Mouse (Mus musculus): ENCODE results near the gene Nck1.
A peak's percentile ranks its signal among the peaks of the same experiment; 100 is the strongest.

The Nck1 gene

DNA sequence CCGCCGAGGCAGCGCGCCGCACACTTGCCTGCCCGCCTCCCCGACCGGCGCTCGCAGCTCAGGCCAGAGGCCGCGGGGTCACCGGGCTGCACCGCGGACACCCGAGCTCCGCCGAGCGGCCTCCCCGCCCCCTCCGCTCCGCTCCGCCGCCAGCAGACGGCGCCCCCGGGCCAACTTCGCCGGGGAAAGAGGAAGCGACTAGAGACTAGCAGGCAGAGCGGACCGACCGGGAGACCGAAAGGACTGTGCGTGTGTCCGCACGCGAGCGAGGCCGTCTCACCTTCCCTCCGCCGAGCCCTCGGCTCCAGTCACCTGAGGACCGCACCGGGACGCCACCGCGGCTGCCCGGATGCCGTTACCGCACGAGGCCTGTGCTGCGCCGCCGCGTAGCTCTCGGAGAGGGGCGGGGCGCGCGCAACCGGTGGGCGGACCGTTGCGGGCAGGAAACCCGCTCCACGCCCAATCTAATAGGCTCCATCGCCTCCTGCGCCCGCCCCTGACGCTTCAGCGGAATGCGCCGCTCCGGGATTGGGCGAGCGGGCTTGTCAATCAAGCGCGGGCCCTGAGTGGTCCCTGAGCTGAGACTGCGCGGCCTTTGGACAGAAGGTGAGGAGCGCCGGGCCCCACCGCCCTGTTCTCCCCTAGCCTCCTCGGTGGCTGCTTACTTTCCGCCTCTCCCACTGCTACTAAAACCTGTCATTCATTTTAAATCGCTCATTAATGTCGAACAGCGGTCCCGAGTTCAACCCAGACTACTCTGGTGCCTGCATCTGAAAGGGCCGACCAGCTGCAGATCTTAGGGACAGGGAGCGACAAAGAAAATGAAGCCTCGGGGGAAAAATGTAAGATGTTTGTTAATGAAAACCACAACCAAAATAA is at the start of gene Nck1:
Gene Nck1 (minus strand): TSS at position 420 of the 879 bp plus-strand sequence.
- DNase-seq (ENCODE audit: low spot score), result peak; percentile 99

DNA sequence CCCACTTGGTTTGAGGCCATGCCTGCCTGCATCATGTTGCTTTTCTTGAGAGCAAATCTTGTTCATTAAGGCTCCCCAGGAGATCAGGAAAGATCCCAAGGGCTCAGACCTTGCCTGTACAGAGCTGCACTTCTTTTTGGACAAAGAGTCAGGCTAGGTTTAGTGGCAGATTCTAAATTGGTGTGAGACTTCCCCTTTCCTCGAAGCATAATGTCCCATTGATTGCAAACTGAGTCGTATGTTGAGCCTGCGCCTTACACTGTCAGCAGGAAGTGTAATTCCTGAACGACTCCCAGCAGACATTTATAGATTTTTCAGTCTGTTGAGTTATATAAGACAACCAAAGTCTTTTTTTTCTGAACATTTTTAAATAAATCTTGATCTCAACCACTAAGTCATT is 44.5 kb upstream of the Nck1 start:
- no peak for DNase-seq (ENCODE audit: low spot score)

GRCm38 (mm10) chr9:100584031-100584430 is 38.1 kb upstream of the Nck1 start:
- DNase-seq (ENCODE audit: low spot score), result no peak

- DNase-seq (ENCODE audit: low spot score), result no peak
These were observed 37.1 kb upstream of the Nck1 start for GRCm38 (mm10) chr9:100582883-100583575.

DNA sequence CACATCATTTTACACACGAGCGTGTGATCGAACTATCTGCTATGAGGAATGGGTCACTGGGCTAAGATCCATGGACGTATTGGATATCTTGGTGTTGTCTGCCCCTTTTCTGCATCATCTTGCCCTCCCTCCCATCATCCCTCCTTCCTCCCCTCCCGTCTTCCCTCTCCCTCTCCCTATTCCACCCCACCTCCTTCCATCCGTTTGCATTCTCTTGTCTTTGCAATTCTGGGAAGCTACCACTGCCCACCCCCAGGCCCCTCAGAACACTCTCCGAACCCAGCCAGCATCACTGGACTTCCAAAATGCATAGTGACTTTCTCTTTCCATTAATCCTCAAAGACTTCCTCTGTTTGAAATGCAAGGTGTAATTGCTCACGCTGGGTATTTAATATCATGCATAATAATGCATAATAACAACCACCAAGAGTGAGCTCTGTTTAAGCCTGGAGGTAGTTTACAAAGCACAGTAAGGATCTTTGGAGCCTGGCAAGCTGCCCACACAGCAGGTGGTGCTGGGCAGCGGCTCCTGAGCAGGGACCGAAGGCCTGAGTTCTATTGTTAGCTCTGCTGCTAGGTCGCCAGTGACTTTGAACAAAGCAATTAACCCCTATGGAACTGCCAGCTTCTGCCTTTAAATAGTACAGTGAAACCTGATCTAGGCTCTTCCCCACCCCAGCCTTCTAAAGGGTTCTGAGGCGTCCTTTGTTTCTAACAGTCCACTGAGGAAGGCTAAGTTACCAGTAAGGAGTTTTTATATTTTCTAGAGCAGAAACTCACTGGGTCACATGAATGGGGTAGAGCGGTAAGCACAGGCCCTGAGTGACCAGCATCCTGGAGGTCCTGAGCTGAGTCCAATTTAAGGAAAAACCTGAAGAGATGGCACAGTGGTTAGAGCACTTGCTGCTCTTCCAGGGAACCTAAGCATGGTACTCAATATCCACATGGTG is 35.9 kb upstream of the Nck1 start:
- peak; percentile 49 for DNase-seq (ENCODE audit: low spot score)

DNA sequence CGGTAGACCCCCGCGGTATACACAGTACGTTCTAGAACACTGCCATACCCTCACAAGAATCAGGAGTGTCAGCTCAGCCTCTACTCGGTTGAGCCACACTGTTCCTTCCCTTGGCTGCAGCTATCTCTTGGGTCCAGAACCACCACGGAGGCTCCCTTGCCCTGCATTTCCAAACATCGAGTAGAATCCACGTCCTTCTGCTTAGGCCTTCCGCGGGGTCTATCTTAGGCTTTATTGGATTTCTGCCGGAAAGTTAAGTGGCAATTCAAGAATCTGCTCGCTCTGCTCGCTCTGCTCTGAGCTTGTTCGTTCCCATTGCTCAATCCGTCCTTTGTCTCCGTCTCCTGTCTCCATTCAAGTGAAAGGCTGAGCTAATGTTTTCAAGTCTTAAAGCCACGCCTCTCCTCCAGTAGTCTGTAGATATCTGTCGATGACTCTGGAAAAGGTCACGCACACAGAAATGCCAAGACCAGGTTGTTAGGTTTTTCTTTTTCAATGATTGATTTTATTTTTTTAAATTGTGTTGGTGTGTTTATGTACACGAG is 34.3 kb upstream of the Nck1 start:
- DNase-seq (ENCODE audit: low spot score), result peak; percentile 31

GRCm38 (mm10) chr9:100573942-100574341 is 28.0 kb upstream of the Nck1 start:
- no peak for DNase-seq (ENCODE audit: low spot score)

DNA sequence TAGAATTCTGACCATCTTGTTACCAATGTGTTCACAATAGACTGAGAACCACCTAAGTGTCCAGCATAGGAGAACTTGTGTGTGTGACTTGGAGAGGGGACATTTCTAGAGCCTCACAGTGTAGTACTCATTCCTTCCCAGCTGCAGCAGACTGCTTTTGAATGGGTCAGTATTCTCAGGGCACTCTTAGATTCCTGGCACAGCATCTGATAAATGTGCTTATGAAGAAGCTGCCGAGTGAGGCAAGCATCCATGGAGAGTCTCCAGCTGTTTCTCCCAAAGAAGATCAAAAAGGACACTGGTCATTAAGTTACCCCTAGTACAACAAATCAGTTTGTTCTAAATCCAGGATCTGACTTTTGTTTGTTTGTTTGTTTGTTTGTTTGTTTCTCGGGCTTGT is 27.4 kb upstream of the Nck1 start:
- DNase-seq (ENCODE audit: low spot score), result no peak

DNA sequence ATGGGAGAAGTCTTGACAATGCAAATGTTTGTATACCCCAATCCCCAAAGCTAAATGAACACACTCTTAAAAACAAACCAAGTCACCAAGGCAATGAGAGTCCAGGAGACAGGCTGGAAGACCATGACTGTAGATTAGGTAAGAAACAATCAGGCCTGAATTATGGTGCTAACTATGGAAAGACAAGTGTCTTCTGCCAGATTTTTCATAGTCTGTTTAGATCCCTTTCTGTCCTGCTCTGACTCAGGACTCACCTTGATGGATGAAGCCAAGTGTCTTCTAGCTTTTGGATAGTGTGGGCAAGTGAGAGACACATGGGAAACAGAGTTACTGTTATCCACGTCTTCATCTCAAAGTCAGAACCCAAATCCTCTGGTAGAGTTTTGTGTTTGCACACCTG is 25.6 kb upstream of the Nck1 start:
- DNase-seq (ENCODE audit: low spot score), result no peak

DNA sequence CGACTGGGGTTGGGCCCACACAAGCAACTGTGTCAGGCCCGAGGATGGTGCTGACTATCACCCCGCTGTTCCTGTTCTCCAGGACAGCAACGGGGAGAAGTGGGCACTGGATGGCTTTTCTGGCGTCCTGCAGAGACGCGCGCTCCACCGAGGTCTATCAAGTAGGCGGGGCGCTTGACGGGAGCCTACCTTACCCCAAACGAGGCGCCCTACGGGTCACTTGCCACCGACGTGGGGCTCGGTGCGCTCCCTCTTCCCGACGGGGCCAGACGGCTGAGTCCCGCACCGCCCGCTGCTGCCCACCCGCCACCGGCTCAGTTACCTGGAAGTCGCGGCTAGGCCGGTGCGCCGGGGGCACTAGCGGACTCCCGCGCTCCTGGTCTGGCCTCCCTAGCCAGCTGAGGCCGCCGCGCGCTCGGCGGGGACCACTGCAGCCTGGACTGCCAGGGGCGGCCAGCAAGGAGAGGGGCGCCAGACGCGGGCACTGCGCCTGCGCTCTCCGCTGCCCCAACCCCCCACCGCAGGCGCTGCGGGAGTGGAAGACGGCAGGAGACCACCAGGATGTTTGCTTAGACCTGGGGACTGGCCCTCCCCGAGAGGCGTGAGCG is 24.8 kb upstream of the Nck1 start, which contains the start of gene Slc35g2:
Gene Slc35g2 (minus strand): TSS at position 465 of the 608 bp plus-strand sequence.
- peak; percentile 83 for DNase-seq (ENCODE audit: low spot score)

DNA sequence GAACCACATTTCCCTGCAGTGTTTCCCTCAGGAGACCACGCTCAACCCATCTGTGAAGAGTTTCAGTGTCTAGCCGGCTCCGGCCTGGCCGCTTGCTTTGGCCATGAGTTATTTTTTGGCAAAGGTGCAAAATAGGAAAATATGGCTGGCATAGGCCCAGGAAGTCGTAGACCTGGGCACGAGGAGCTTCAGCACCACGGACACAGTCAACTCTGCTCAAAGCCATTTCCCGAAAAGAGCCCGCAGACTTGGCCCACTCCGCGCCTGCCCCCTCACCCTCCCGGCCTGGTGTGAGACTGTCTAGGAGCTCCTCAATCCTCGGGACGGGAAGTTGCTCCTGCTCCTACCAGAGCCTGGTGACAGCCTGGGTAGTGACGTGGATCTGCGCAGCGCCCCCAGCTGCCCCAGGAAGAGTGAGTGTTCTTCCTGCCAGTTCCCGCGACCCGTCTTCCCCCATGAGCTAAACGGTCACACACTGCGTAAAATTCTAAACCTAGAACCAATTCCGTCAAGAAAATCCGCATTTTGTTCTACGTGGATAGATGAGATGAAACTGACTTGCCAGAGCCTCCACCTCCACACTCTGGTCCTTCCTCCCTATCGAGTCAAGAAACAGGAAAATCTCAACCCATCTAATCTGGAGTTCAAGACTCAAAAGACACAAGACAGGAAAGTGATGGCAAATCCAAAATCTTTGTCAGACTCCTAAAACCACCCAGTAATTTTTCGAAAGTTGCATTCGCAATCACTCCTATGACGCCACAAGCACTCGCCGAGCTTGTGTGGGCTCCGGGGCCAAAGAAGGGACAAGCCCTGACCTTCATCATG is 24.1 kb upstream of the Nck1 start:
- DNase-seq (ENCODE audit: low spot score), result peak; percentile 69

GRCm38 (mm10) chr9:100560251-100560890 is 14.4 kb upstream of the Nck1 start:
- DNase-seq (ENCODE audit: low spot score), result no peak

DNA sequence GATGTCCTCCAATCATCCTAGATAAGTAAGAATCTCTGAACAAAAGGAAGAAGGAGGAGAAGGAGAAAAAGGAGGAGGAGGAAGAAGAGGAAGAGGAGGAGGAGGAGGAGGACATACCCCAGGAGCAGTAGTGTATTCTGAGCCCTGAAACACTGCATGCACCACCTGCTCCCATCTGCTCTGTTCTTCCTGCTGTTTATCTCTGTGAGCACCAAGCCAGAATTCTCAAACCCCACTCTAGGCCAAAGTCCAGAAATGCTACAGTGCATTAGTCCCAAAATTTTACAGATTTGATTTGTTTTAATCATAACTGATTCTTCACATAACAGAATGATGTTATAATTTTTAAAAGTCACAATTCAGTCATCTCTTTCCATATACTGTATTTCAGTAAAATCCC is 13.1 kb upstream of the Nck1 start:
- no peak for DNase-seq (ENCODE audit: low spot score)

DNA sequence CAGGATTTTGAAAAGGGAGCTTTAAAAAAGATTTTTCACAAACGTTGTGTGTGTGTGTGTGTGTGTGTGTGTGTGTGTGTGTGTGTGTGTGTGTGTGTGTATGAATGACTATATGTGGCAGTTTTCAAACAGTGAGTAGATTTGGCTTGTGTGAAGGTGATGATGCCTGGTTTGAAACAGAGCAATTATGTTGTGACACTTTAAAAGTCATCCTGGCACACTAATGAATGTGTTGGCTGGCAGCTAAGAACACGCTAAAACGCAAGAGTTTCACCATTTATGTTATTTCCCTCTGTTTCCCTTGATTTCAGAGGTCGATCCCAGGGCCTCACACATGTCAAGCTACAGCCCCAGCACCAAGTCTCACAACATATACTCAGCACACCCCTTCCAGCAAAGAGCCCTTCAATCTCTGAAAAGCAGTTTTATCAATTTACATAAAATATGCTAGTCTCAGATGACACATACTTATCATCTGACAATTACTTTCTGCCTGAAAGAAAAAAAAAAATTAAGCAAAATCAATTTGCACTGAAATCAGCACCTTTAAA is 12.2 kb upstream of the Nck1 start:
- DNase-seq (ENCODE audit: low spot score), result no peak

- DNase-seq (ENCODE audit: low spot score), result no peak
These were observed 9.8 kb upstream of the Nck1 start for GRCm38 (mm10) chr9:100555686-100556085.

- no peak for DNase-seq (ENCODE audit: low spot score)
These were observed 2.4 kb upstream of the Nck1 start for GRCm38 (mm10) chr9:100548313-100548712.

GRCm38 (mm10) chr9:100546594-100546910 is 618 bp upstream of the Nck1 start:
- peak; percentile 22 for DNase-seq (ENCODE audit: low spot score)

GRCm38 (mm10) chr9:100544948-100545714 is 803 bp downstream of the Nck1 start:
- peak; percentile 11 for DNase-seq (ENCODE audit: low spot score)

All from embryo, embryonic 10 days (tissue).